Mouse (Mus musculus): ENCODE results near the gene Crybg1.
"Not testable (repeated sequence)": the region's sequence is repeated elsewhere in the genome, so short reads cannot be mapped to it uniquely, and the experiment has no call there.

Crybg1 gene

GRCm38 (mm10) chr10:44005677-44006641, 142.7 kb downstream of the Crybg1 start:
- peak; percentile 28 for DNase-seq (ENCODE audit: low spot score)

- DNase-seq (ENCODE audit: low spot score) = no peak
Measured at GRCm38 (mm10) chr10:44004221-44004751, 144.4 kb downstream of the Crybg1 start.

GRCm38 (mm10) chr10:44003551-44004151, 145.0 kb downstream of the Crybg1 start:
- peak; percentile 80 for DNase-seq (ENCODE audit: low spot score)

GRCm38 (mm10) chr10:44002995-44003524, 145.6 kb downstream of the Crybg1 start:
- DNase-seq (ENCODE audit: low spot score) = no peak

- peak; percentile 68 for DNase-seq (ENCODE audit: low spot score)
Measured at GRCm38 (mm10) chr10:44002004-44002940, 146.4 kb downstream of the Crybg1 start.

GRCm38 (mm10) chr10:44000156-44000865, 148.3 kb downstream of the Crybg1 start:
- no peak for DNase-seq (ENCODE audit: low spot score)

- no peak for DNase-seq (ENCODE audit: low spot score)
Measured at GRCm38 (mm10) chr10:43998503-43999082, 150.1 kb downstream of the Crybg1 start.

GRCm38 (mm10) chr10:43998023-43998422, 150.6 kb downstream of the Crybg1 start:
- no peak for DNase-seq (ENCODE audit: low spot score)

GRCm38 (mm10) chr10:43997276-43997675, 151.4 kb downstream of the Crybg1 start:
- DNase-seq (ENCODE audit: low spot score) = peak; percentile 91

- DNase-seq (ENCODE audit: low spot score) = peak; percentile 72
Measured at GRCm38 (mm10) chr10:43995858-43996650, 152.6 kb downstream of the Crybg1 start.

- no peak for DNase-seq (ENCODE audit: low spot score)
Measured at GRCm38 (mm10) chr10:43993198-43993597, 155.5 kb downstream of the Crybg1 start.

- DNase-seq (ENCODE audit: low spot score) = no peak
Measured at GRCm38 (mm10) chr10:43992506-43992905, 156.1 kb downstream of the Crybg1 start.

GRCm38 (mm10) chr10:43991268-43991667, 157.4 kb downstream of the Crybg1 start:
- DNase-seq (ENCODE audit: low spot score) = no peak

GRCm38 (mm10) chr10:43983866-43984265, 164.8 kb downstream of the Crybg1 start:
- no peak for DNase-seq (ENCODE audit: low spot score)

- DNase-seq (ENCODE audit: low spot score) = no peak
Measured at GRCm38 (mm10) chr10:43983241-43983640, 165.4 kb downstream of the Crybg1 start.

- no peak for DNase-seq (ENCODE audit: low spot score)
Measured at GRCm38 (mm10) chr10:43982470-43982869, 166.2 kb downstream of the Crybg1 start.

GRCm38 (mm10) chr10:43980742-43981141, 167.9 kb downstream of the Crybg1 start:
- not testable (repeated sequence) for DNase-seq (ENCODE audit: low spot score)

GRCm38 (mm10) chr10:43980080-43980479, 168.6 kb downstream of the Crybg1 start:
- peak; percentile 39 for DNase-seq (ENCODE audit: low spot score)

- no peak for DNase-seq (ENCODE audit: low spot score)
Measured at GRCm38 (mm10) chr10:43977353-43977752, 171.3 kb downstream of the Crybg1 start.

- no peak for DNase-seq (ENCODE audit: low spot score)
Measured at GRCm38 (mm10) chr10:43973244-43973643, 175.4 kb downstream of the Crybg1 start.
